Mouse (Mus musculus) kidney, postnatal 14 days (tissue): ENCODE measurements around the gene Trim80.
"Not testable (repeated sequence)": the region's sequence is repeated elsewhere in the genome, so short reads cannot be mapped to it uniquely, and the experiment has no call there.

Source experiments
- DNase-seq: peaks from one replicate; pipeline ENCODE4 v3.0.0; 2022; ENCODE audit warnings: mixed read lengths

The Trim80 gene

GRCm38 (mm10) chr11:115429307-115429706 is 11.0 kb upstream of the Trim80 start:
- no peak for DNase-seq

DNA sequence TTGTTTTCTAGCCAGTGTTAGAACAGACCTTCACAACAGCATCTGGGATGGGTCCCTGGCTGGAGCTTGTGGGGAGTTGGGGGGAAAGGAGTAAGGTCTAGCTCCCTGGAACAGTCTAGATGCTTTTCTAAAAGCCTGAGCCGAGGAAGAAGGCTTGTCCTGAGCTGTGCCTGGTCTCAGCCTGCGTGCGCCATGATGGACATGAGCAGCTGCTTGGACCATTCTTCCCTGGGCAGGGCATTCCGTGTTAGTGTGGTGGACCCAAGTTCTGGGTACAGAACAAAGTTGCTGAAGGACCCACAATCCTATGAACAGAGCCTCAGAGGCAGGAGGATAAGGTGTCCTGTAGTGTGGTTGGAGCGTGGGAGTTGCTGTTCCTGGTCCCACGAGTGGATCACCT is 9.8 kb upstream of the Trim80 start:
- no peak for DNase-seq

DNA sequence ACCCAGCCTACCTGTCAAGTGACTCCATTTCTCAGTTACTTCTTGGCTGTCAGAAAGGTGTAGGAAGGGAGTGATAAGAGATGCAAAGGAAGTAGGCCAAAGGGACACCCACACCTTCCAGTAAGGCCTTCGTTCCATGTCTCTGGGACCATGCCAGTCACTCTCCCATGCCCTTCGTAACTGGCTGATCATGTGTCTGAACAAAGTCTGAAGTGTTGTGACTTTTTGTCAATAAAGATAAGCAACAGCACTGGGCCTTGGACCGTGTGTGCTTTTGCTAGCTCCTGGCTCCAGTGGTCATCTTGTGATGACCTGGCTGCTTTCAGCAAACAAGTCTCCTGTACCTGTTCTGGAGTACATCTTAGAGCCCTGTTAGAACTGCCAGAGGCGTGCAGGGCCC is 7.5 kb upstream of the Trim80 start:
- DNase-seq = no peak

DNA sequence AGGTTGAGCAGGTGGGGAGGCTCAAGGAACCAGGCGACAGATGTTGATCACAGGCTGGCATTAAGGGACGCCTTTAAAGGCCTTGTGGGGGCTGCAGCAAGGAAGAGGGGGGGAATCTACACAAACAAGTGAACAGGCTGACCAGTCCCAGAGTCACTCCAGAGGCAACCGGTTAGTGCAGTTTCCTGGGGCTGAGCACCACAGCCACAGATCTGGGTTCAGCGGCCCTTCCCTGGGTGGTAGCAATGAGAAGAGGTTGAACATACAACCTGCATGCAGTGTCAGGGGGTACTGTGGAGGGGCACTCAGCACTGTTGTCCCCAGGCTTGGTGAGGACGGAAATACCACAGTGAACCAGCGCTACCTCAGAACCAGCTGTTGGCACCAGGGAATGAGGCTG is 7.0 kb upstream of the Trim80 start:
- DNase-seq = no peak

DNA sequence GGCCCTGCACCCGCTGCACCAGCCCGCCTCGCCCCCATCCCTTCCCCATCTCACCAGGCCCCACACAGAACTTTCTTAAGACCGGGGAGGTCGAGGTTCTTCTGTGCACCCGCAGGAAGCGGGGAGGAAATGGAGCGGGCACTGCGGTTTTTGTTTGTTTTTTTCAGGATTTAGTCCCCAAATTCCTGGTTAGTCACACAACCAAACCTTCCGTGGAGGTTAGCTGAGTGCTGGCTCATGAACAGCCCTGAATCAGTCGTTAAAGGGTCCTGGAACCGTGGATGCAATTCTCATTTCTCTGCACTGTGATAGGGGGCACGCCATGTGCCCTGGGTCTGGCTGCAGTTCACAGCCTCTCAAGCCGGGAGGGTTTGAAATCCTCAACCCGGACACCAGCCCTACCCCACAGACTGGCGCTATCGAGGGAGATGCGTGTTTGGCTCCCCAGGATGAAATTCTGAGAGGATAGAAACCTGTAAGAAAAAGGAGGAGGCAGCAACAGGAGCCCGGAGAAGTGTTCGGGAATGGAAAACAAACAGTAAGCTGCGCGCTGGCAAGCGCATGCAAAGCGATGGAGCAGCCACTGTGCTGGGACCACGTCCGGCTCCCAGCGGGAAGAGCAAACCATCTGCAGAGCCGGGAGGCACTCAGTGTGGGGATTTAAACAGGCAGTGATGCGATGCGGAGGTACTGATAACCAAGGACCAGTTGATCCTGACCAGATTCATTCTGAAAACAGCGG is 4.6 kb upstream of the Trim80 start:
- peak; percentile 33 for DNase-seq

DNA sequence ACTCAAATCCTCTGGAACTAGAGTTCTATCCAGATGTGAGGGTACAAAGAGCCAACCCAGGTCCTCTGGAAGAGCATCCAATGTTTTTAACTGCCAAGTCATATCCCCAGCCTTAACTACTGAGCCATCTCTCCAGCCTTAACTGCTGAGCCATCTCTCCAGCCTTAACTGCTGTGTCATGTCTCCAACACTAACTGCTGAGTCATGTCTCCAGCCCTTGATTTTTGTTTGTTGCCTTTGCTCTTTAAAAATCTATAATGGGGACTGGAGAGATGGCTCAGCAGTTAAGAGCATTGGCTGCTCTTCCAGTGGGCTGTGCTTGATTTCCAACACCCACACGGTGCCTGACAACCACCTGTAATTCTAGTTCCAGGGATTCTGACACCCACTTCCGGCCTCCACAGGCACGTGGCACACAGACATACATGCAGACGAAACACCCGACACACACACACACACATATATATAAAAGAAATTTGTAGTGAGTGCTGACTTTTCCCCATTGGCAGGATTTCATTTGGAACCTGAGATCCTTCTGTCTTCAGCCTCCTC is 2.7 kb upstream of the Trim80 start:
- no peak for DNase-seq

DNA sequence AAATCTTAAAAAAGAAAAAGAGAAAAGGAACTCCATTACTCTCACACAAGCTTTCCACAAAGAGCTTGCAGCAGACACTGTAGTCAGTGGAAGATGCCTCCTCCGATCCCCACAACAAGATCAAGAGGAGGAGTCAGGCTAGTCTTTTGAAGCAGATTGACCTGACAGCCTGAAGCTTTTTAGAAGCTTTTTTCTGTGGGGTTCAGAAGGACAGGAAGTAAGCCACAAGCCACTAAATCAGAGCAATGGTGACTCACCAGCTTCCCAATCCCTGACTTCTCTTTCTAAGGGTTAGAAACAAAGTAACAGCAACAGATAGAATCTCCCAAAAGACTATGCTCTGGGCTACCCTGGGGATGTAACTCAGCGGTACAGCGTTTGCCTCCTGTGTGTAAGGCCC is 1.0 kb upstream of the Trim80 start:
- DNase-seq = no peak

DNA sequence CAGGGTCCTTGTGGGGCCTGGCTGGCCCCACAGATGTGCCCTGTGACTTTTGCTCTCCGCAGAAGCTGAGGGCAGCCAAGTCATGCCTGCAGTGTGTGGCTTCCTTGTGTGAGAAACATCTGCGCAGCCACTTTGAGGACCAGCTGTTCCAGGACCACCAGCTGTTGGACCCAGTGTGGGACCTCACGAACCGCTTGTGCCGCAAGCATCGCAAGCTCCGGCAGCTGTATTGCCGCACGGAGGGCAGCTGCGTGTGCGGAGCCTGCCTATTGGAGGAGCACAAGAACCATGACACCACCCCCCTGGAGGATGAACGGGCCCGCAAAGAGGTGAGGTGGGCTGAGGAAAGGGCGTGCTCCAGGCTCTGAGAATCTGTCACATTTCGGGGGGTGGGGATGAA is 1.1 kb downstream of the Trim80 start:
- DNase-seq = no peak

DNA sequence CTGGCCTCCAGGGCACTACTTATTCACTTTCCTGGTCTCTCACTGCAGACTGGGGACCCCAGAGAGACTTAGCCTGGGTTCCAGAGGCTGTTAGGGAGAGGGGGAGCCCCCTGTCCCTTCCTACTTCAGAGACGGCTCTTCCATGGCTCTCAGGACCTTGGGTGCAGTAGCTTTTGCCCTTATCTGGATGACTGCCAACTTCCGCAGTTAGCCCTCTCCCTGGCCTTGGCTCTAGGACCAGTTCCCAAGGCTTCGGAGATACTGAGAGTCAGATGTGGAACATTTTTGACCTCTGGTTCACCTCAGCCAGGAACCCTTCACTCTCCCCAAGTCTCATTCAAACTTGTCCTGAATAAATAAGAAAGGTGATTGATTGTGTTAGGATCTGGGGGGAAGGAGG is 6.6 kb downstream of the Trim80 start:
- DNase-seq = peak; percentile 74

DNA sequence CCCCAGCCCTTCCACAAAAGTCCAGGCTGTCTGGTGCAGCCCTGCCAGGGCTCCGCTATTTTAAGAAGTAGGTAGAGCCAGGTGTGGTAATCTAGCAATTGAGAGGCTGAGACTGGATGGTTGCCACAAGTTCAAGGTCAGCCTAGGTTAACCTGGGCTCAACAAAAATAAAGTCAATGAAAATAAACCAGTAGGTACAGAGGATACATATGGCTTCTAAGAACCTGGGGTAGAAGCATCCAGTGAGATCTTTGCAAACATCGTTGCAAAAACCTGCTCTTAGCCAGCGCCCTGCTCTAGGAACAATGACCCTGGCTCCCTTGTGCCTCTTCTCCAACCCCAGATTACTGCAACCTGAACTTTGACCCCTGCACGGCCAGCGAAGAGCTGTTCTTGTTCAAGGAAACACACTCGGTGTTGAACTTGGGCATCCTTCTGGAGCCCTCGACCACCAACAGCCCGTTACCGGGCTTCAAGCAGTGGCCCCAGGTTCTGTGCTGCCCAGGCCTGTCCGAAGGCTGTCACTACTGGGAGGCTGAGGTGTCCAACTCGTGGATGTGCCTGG is 7.1 kb downstream of the Trim80 start:
- DNase-seq = no peak

- DNase-seq = peak; percentile 77
Measured at GRCm38 (mm10) chr11:115448075-115448474, 7.7 kb downstream of the Trim80 start.

DNA sequence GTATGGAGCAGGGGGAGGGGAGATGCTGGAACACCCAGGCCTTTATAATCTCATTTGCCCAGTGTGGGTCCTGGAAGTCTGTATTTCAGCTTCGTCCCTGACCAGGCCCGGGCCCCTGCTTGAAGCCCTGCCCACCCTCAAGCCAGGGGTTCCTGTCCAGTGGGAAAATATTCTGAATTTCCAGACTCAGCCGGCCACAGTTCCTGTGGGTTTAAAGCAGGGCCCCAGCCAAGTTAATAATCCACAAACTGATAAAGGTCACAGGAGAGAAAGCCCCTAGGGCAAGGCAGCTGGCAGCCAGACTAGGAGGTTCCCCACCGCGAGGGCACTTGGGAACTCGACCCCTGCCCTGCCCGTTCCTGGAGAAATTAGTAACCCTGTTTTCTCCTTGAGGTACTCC is 8.7 kb downstream of the Trim80 start:
- peak; percentile 90 for DNase-seq

DNA sequence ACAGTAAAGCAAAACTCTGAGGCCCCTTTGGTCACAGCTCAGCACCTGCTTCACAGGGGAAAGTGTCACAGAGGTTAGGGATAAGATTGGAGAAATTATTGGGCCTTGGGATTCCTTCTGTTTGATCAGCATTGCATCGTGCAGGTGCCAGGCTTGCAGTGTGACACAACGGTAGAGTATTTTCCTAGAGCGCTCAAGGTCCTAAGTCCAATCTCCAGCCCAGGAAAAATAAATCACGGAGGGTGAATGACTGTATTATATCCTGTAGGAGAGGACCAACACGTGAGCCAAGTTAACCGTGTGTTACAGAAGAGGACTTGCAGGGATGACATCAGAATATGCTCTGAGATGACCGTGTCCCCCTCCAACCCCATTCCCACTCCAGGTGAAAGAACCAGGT is 9.8 kb downstream of the Trim80 start:
- no peak for DNase-seq

DNA sequence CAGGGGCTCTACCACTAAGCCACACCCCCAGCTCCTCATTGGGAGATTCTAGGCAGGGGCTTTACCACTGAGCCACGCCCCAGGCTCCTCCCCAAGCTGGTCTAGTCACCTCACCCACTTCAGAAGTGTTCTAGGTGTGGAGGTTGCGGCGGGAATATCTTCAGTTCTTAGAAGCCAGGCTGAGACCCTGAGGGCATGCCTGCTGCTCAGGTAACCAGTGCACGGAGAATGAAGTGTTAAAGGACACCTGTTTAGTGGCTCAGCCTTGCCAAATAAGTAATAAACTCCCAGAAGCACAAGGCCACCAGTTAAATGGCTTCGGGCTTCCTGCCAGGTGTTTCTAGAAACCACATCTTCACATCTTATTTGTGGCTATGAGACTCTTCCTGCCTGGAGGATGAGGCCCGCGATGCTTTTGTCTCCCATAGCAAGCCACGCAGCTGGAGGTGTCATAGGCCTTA is 11.5 kb downstream of the Trim80 start:
- no peak for DNase-seq

DNA sequence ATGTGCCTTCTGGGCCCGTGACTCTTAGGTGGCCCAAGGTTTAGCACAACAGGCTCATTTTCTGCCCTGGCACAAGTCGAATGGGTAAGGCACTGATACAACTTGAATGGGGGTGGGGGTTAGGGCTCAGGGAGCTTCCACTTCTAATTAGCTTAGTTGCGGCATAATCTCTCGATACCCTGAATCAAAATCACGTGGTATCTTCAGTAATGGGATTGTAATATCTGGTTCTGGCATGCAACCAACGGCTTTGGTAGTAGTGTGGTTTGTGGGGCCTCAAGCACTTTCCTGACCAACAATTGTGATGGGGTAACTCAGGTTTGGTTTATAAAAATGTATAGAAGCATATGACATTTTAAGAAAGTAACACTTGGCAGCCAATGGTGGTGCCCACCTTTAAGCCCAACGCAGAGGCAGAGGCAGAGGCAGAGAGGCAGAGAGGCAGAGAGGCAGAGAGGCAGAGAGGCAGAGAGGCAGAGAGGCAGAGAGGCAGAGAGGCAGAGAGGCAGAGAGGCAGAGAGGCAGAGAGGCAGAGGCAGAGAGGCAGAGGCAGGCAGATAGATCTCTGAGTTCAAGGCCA is 12.0 kb downstream of the Trim80 start:
- DNase-seq = no peak

DNA sequence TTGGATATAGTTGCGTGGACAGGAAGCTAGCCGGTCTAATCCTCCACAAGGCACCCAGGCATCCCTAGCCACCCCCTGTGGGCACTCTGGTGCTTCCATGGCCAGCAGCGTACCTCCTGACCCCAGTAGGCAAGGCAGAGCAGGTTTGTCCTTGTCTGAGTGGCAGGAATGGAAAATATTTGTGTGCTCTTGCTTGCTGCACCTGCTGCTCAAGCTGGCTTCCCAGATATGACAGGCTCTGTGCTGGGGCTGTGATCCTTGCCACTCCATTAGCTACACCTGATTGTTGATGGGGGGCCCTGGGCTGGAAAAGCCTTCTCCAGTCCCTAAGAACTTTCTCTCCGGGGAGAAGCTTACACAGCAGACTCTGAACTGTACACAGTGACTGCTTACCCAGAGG is 13.0 kb downstream of the Trim80 start:
- DNase-seq = no peak

DNA sequence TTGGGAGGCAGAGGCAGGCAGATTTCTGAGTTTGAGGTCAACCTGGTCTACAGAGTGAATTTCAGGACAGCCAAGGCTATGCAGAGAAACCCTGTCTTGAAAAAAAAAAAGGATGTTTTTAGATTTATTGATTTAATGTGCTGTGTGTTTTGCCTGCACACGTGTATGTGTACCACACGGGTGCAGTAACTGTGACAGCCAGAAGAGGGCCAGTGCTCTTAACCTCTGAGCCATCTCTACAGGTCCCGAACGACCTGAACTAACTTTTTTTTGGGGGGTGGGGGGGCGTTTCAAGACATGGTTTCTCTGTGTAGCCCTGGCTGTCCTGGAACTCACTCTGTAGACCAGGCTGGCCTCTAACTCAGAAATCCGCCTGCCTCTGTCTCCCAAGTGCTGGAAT is 14.5 kb downstream of the Trim80 start:
- not testable (repeated sequence) for DNase-seq

- DNase-seq = no peak
Measured at GRCm38 (mm10) chr11:115455619-115456018, 15.3 kb downstream of the Trim80 start.

DNA sequence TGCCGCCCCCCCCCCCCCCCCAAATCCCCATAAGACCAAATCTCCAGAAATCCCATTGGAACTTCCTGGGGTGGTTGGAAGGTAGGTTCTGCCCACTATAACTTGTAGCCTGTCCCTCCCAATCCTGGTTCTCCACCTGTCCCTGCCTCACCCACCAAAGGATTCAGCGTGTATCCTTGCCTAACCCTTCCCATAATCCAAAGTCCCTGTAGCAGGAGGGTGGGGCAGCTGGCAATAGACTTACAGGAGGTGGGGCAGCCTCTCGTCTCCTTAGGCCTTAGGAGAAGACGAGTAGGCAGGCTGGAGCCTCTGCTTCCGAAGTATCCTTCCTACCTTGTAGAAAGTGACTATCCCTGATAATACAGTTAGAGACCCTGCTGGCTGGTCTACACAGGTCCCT is 15.8 kb downstream of the Trim80 start:
- DNase-seq = no peak

GRCm38 (mm10) chr11:115457405-115457804 is 17.1 kb downstream of the Trim80 start:
- peak; percentile 77 for DNase-seq

- peak; percentile 22 for DNase-seq
Measured at GRCm38 (mm10) chr11:115460976-115461375, 20.6 kb downstream of the Trim80 start.

GRCm38 (mm10) chr11:115461846-115462242 is 21.5 kb downstream of the Trim80 start:
- no peak for DNase-seq

DNA sequence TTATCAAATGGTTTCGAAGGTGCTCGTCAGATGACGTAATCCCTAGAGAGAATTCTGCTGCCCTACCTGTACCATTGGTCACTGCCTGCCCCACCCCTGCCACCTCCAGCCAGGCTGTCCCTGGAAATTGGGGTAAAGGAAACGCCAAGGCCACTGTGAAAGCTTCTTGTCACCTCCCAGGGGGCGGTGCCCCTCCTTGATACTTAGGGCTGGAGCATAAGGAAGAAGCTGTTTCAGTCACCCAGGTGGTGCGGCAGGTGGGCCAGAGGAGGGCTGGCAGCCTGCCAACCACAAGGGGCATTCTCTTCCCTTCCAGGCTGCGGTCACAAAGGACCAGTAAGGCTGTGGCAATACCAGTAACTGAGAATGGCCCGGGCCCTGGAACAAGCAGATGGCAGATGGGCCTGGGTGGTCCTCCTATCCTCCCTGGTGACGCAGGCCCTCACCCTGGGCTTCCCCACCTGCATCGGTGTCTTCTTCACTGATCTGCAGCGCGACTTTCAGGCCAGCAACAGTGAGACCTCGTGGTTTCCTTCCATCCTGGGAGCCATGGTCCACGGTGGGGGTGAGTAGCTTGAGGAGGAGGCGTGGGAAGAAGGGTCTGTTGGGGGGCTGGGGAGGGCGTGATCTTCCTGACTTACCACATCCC is 22.0 kb downstream of the Trim80 start, which contains the start of gene Slc16a5:
TSS of gene Slc16a5 (plus strand) at position 232 of the 649 bp plus-strand sequence.
- peak; percentile 60 for DNase-seq
